ENCODE assay signal across 22 mouse cellular contexts in genomic region chr14:40889704-40890103, GRCm38 (mm10). TPM values are rescaled to one million over a fixed set of nuclear protein-coding genes. Genes with fewer than 3 reads are reported as not detected.
DNase-seq lines count a peak whose midpoint lies in the region; ATAC-seq and TF ChIP-seq lines count a peak whose summit lies in the region.
"Had no signal": no experiment of that assay in that cellular context is flagged by ENCODE, and none has a peak within 500 bp of the region (broad histone marks: within the 10 kb centered on the region; RNA-seq: fewer than 3 reads in every experiment).

No protein-coding gene starts in this region.

- H3K9me3 ChIP-seq in kidney, postnatal 0 days (replicated peaks; ENCODE audit: low read length) = no peaks in the 10 kb centered on the region
- H3K9me3 ChIP-seq in liver, embryonic 12.5 days (replicated peaks) = no peaks in the 10 kb centered on the region
- H3K9me3 ChIP-seq: G1E; lung, embryonic 15.5 days; neural tube, embryonic 13.5 days had no signal

- H3K27me3 ChIP-seq in kidney, postnatal 0 days (ENCODE audit: insufficient read depth, low read length) = no peaks in the 10 kb centered on the region
- no peaks in the 10 kb centered on the region for H3K27me3 ChIP-seq in liver, embryonic 12.5 days (replicated peaks)
- H3K27me3 ChIP-seq: lung, embryonic 15.5 days; neural tube, embryonic 13.5 days had no signal

- 0 out of 2 replicates have a peak, but pooled peaks cover 6% of the 10 kb centered on the region for H3K4me1 ChIP-seq in kidney, postnatal 0 days (replicated peaks; ENCODE audit: insufficient read depth, low read length)
- peaks cover 49% of the 10 kb centered on the region for H3K4me1 ChIP-seq in liver, embryonic 12.5 days

- 62% methylated on average over 4 of the region's 4 CpGs for WGBS in kidney, postnatal 0 days
- 60% methylated on average over 4 of the region's 4 CpGs for WGBS in liver, embryonic 12.5 days (ENCODE audit: insufficient replicate concordance)

- TF ChIP-seq CTCF in kidney, postnatal 0 days (IDR thresholded peaks at IDR 0.05; ENCODE audit: low read depth) = no peak

- H3K27ac ChIP-seq in kidney, postnatal 0 days = no peak overlapping the region
- no peak overlapping the region for H3K27ac ChIP-seq in liver, embryonic 12.5 days
- H3K27ac ChIP-seq: hindbrain, postnatal 0 days; lung, embryonic 15.5 days; neural tube, embryonic 13.5 days had no signal

- DNase-seq in kidney, postnatal 0 days (ENCODE audit: low spot score) = peak; percentile 58
- DNase-seq in kidney, adult 9 months = no peak
- peak; percentile 58 for DNase-seq in adipocyte (ENCODE audit: low spot score)
- DNase-seq in gastrocnemius, postnatal 25 days = peak; percentile 45
- DNase-seq in heart, postnatal 4 days = peak; percentile 58
- DNase-seq in layer of hippocampus, adult 8-10 months (ENCODE audit: low spot score in 2 of 2) = no peak
- DNase-seq in cerebellum, adult 9-11 months = no peak
- DNase-seq: adrenal gland, adult 8-10 months; cerebellum, adult 2 months; kidney, adult 11 months; layer of hippocampus, postnatal 36 days; left cerebral cortex, postnatal 4 days; thymus, postnatal 36 days had no signal

- no peaks in the 10 kb centered on the region for H3K36me3 ChIP-seq in kidney, postnatal 0 days (ENCODE audit: insufficient read depth, low read length)
- no peaks in the 10 kb centered on the region for H3K36me3 ChIP-seq in liver, embryonic 12.5 days
- H3K36me3 ChIP-seq: G1E; lung, embryonic 15.5 days; neural tube, embryonic 13.5 days had no signal

- no peak overlapping the region for H3K9ac ChIP-seq in kidney, postnatal 0 days (ENCODE audit: low read depth, low read length)
- no peak overlapping the region for H3K9ac ChIP-seq in liver, embryonic 12.5 days
- H3K9ac ChIP-seq: lung, embryonic 15.5 days; neural tube, embryonic 13.5 days had no signal

- no peak overlapping the region for H3K4me3 ChIP-seq in kidney, postnatal 0 days (replicated peaks; ENCODE audit: low read depth, low read length)
- no peak overlapping the region for H3K4me3 ChIP-seq in liver, embryonic 12.5 days
- H3K4me3 ChIP-seq: erythroblast, embryonic 14.5 days; lung, embryonic 15.5 days; neural tube, embryonic 13.5 days had no signal

- ATAC-seq in kidney, postnatal 0 days (replicated peaks; ENCODE audit: low FRiP score, low read depth) = no peak
- no peak for ATAC-seq in liver, embryonic 12.5 days
- ATAC-seq: forebrain, embryonic 14.5 days; hindbrain, postnatal 0 days had no signal

- H3K4me2 ChIP-seq in kidney, postnatal 0 days (ENCODE audit: low read length) = no peak overlapping the region
- no peak overlapping the region for H3K4me2 ChIP-seq in liver, embryonic 12.5 days
- H3K4me2 ChIP-seq: lung, embryonic 15.5 days; midbrain, embryonic 11.5 days; neural tube, embryonic 13.5 days had no signal

RNA-seq across cellular contexts. Expression of gene Sh2d4b, which starts 3.4 kb away (rescaled TPM):
- 0.72 and 1.0 TPM in 2 replicates for polyA plus RNA-seq in kidney, postnatal 0 days (2015; fragmentation: Nextera tagmentation; extraction: Ambion mirVana)
- under 1 TPM; 0.13 to 0.72 TPM for total RNA-seq in gastrocnemius, postnatal 25 days (2021)
- total RNA-seq in heart, postnatal 4 days (2021) = 1 to 10 TPM; 1.5 to 1.6 TPM
- total RNA-seq in layer of hippocampus, adult 8-10 months (2022) = 1 to 10 TPM; 1.7 to 2.6 (median 2.4) TPM
- polyA plus RNA-seq in liver, embryonic 12.5 days (2016; fragmentation: Nextera tagmentation; extraction: Ambion mirVana) = 0.16 and 0.20 TPM in 2 replicates
- polyA plus RNA-seq: liver, adult 2 months had no signal

Comparison
In these comparisons a context has a peak if more than half of its experiments do, and no peak if none do; other contexts are left out.
1. DNase-seq: peak in kidney, postnatal 0 days (single experiment), adipocyte (single experiment), gastrocnemius, postnatal 25 days (single experiment) and heart, postnatal 4 days (single experiment); none in kidney, adult 9 months (single experiment), layer of hippocampus, adult 8-10 months (0 of 2) and cerebellum, adult 9-11 months (single experiment).